8 mouse cellular contexts compared by ENCODE assay signal in genomic region chr7:141168518-141168953, GRCm38 (mm10). TPM values are rescaled to one million over a fixed set of nuclear protein-coding genes. Genes with fewer than 3 reads are reported as not detected.
A peak's percentile ranks its signal among the peaks of the same experiment; 100 is the strongest.
DNase-seq lines count a peak whose midpoint lies in the region; ATAC-seq and TF ChIP-seq lines count a peak whose summit lies in the region.

No protein-coding gene starts in this region.

- peaks cover 8 to 21% of the 10 kb centered on the region in 2 experiments for H3K4me1 ChIP-seq in MEL (ENCODE audit: control insufficient read depth in 1 of 2, insufficient read depth in 2 of 2, low read length in 2 of 2)
- H3K4me1 ChIP-seq in hindbrain, embryonic 13.5 days (replicated peaks) = peaks cover 22% of the 10 kb centered on the region
- peaks cover 28% of the 10 kb centered on the region for H3K4me1 ChIP-seq in limb, embryonic 13.5 days
- peaks cover 24% of the 10 kb centered on the region for H3K4me1 ChIP-seq in midbrain, embryonic 13.5 days (replicated peaks)

- H3K4me2 ChIP-seq in hindbrain, embryonic 13.5 days = peak overlapping the region; percentile 51
- H3K4me2 ChIP-seq in limb, embryonic 13.5 days (replicated peaks) = peak overlapping the region; percentile 77
- H3K4me2 ChIP-seq in midbrain, embryonic 13.5 days (replicated peaks) = peak overlapping the region; percentile 45

- 9% methylated on average over 22 of the region's 22 CpGs for WGBS in hindbrain, embryonic 13.5 days
- under 1% methylated on average over 22 of the region's 22 CpGs for WGBS in limb, embryonic 13.5 days
- WGBS in midbrain, embryonic 13.5 days = 3% methylated on average over 22 of the region's 22 CpGs

- no peak for TF ChIP-seq CTCF in MEL (IDR thresholded peaks at IDR 0.05 in 2 of 3, conservative IDR thresholded peaks at IDR 0.05 in 1 of 3; ENCODE audit: control insufficient read depth in 1 of 3, insufficient read depth in 1 of 3, low read depth in 2 of 3, low read length in 3 of 3, poor library complexity in 1 of 3, severe bottlenecking in 1 of 3)
- no peak for TF ChIP-seq CTCF in brain, embryonic 14.5 days (IDR thresholded peaks at IDR 0.05; ENCODE audit: borderline replicate concordance, extremely low read depth, insufficient read depth, insufficient read length)

- TF ChIP-seq POLR2A in MEL (IDR thresholded peaks at IDR 0.05; ENCODE audit: control insufficient read depth in 1 of 2, insufficient read depth in 1 of 2, low read depth in 1 of 2, low read length in 2 of 2, poor library complexity in 1 of 2) = peak in 1 of 2 experiments; percentile 75; a peak in 2 of 4 replicates
- no peak for TF ChIP-seq POLR2A in brain, embryonic 14.5 days (IDR thresholded peaks at IDR 0.05; ENCODE audit: borderline replicate concordance, extremely low read depth, insufficient read depth, insufficient read length, poor library complexity, severe bottlenecking)

- TF ChIP-seq EP300 in MEL (IDR thresholded peaks at IDR 0.05; ENCODE audit: low read depth in 1 of 2, low read length in 2 of 2) = no peak

- peak overlapping the region; percentile 78 for H3K9ac ChIP-seq in MEL (ENCODE audit: control insufficient read depth, low read depth, low read length, poor library complexity, severe bottlenecking)
- peak overlapping the region; percentile 66 for H3K9ac ChIP-seq in hindbrain, embryonic 13.5 days
- peak overlapping the region; percentile 82 for H3K9ac ChIP-seq in limb, embryonic 13.5 days
- peak overlapping the region; percentile 61 for H3K9ac ChIP-seq in midbrain, embryonic 13.5 days (replicated peaks)

- peak overlapping the region; percentile 74 to 88 for H3K4me3 ChIP-seq in MEL (ENCODE audit: control insufficient read depth in 1 of 2, insufficient read depth in 1 of 2, low read depth in 2 of 2, low read length in 2 of 2)
- peak overlapping the region; percentile 35 for H3K4me3 ChIP-seq in hindbrain, embryonic 13.5 days
- peak overlapping the region; percentile 62 for H3K4me3 ChIP-seq in limb, embryonic 13.5 days
- H3K4me3 ChIP-seq in midbrain, embryonic 13.5 days (replicated peaks) = peak overlapping the region; percentile 25

- no peak for TF ChIP-seq RAD21 in MEL (IDR thresholded peaks at IDR 0.05; ENCODE audit: low read depth, low read length)

- no peaks in the 10 kb centered on the region for H3K9me3 ChIP-seq in MEL (replicated peaks; ENCODE audit: insufficient read depth, low read length)
- no peaks in the 10 kb centered on the region for H3K9me3 ChIP-seq in hindbrain, embryonic 13.5 days
- no peaks in the 10 kb centered on the region for H3K9me3 ChIP-seq in limb, embryonic 13.5 days
- H3K9me3 ChIP-seq in midbrain, embryonic 13.5 days = no peaks in the 10 kb centered on the region

- peaks cover 0 to 18% of the 10 kb centered on the region in 2 experiments; a peak in 2 of 4 replicates for H3K36me3 ChIP-seq in MEL (ENCODE audit: control insufficient read depth in 1 of 2, insufficient read depth in 2 of 2, low read length in 2 of 2)
- H3K36me3 ChIP-seq in hindbrain, embryonic 13.5 days = peaks cover 18% of the 10 kb centered on the region
- peaks cover 27% of the 10 kb centered on the region for H3K36me3 ChIP-seq in limb, embryonic 13.5 days
- peaks cover 16% of the 10 kb centered on the region for H3K36me3 ChIP-seq in midbrain, embryonic 13.5 days

- H3K27ac ChIP-seq in MEL (ENCODE audit: control insufficient read depth, low read depth, low read length) = peak overlapping the region; percentile 54
- no peak overlapping the region for H3K27ac ChIP-seq in hindbrain, embryonic 13.5 days
- no peak overlapping the region; the same call in 1 of the 2 replicates for H3K27ac ChIP-seq in limb, embryonic 13.5 days
- no peak overlapping the region for H3K27ac ChIP-seq in midbrain, embryonic 13.5 days

- H3K27me3 ChIP-seq in MEL (ENCODE audit: control insufficient read depth in 1 of 2, insufficient read depth in 2 of 2, low read length in 2 of 2) = no peaks in the 10 kb centered on the region
- no peaks in the 10 kb centered on the region for H3K27me3 ChIP-seq in hindbrain, embryonic 13.5 days
- H3K27me3 ChIP-seq in limb, embryonic 13.5 days = no peaks in the 10 kb centered on the region
- no peaks in the 10 kb centered on the region for H3K27me3 ChIP-seq in midbrain, embryonic 13.5 days

- peaks cover 10% of the 10 kb centered on the region for H3K79me2 ChIP-seq in MEL (ENCODE audit: control insufficient read depth, insufficient read depth, low read length, poor library complexity)

- no peak for ATAC-seq in hindbrain, embryonic 13.5 days (ENCODE audit: low FRiP score)
- no peak for ATAC-seq in limb, embryonic 13.5 days (ENCODE audit: low FRiP score, low read depth)
- ATAC-seq in midbrain, embryonic 13.5 days = no peak

- peak; percentile 90 for DNase-seq in MEL (ENCODE audit: low read depth, low spot score)
- peak; percentile 20 for DNase-seq in brain, embryonic 14.5 days (ENCODE audit: low read depth)
- peak; percentile 28 for DNase-seq in forelimb bud, embryonic 11.5 days (ENCODE audit: low read depth, low spot score)
- DNase-seq in spleen, postnatal 10 days (ENCODE audit: low spot score in 2 of 2) = peak; percentile 67 to 80
- DNase-seq in layer of hippocampus, postnatal 36 days = no peak

TF ChIP-seq in MEL, 35 proteins besides CTCF, POLR2A, EP300 and RAD21 (continues in another document):
- TF ChIP-seq GATA1 (IDR thresholded peaks at IDR 0.05; ENCODE audit: low read depth, low read length) (no peak), CHD2 (IDR thresholded peaks at IDR 0.05; ENCODE audit: low read length) (no peak), E2F4 (IDR thresholded peaks at IDR 0.05; ENCODE audit: borderline replicate concordance, low read depth, low read length) (no peak), JUND (IDR thresholded peaks at IDR 0.05; ENCODE audit: low read depth, low read length) (no peak), NELFE (IDR thresholded peaks at IDR 0.05; ENCODE audit: low read depth, low read length) (peak; percentile 68), SMC3 (IDR thresholded peaks at IDR 0.05; ENCODE audit: low read depth, low read length) (no peak), ELF1 (IDR thresholded peaks at IDR 0.05; ENCODE audit: low read depth, low read length) (0 out of 2 replicates have a peak, but pooled peaks have one; percentile 48), TCF12 (IDR thresholded peaks at IDR 0.05; ENCODE audit: low read depth, low read length) (0 out of 2 replicates have a peak, but pooled peaks have one; percentile 28), MAX (IDR thresholded peaks at IDR 0.05; ENCODE audit: low read length) (peak; percentile 30; the same call in 1 of the 2 replicates)

RNA-seq across cellular contexts. Expression of gene Rnh1, which starts 4.1 kb away (rescaled TPM):
- total RNA-seq in MEL (2012; rRNA removed) = 69.6 and 71.4 TPM in 2 replicates
- 10 to 100 TPM in 1 of 2 experiments, not detected in 1; 94.5 TPM for polyA plus RNA-seq in MEL (2012; ENCODE audit: insufficient read depth in 1 of 2, insufficient read length in 2 of 2, low read depth in 1 of 2, low replicate concordance in 2 of 2, missing spikeins in 1 of 2)
- 35.2 and 41.2 TPM in 2 replicates for polyA plus RNA-seq in brain, embryonic 14.5 days (2012; rRNA removed)
- 51.1 and 53.5 TPM in 2 replicates for polyA plus RNA-seq in hindbrain, embryonic 13.5 days (2015; fragmentation: Nextera tagmentation; extraction: Ambion mirVana)
- polyA plus RNA-seq in limb, embryonic 13.5 days (2015; fragmentation: Nextera tagmentation; extraction: Ambion mirVana) = 112 and 118 TPM in 2 replicates
- polyA plus RNA-seq in midbrain, embryonic 13.5 days (2015; fragmentation: Nextera tagmentation; extraction: Ambion mirVana) = 40.5 and 45.3 TPM in 2 replicates
- total RNA-seq in layer of hippocampus, postnatal 36 days (2021) = 10 to 100 TPM; 36.1 to 40.2 TPM

RNA-seq across cellular contexts. Expression of gene Hras, which starts 25.3 kb away (rescaled TPM):
- total RNA-seq in MEL (2012; rRNA removed) = 137 and 183 TPM in 2 replicates
- 100 to 1,000 TPM in 1 of 2 experiments, not detected in 1; 149 TPM for polyA plus RNA-seq in MEL (2012; ENCODE audit: insufficient read depth in 1 of 2, insufficient read length in 2 of 2, low read depth in 1 of 2, low replicate concordance in 2 of 2, missing spikeins in 1 of 2)
- polyA plus RNA-seq in brain, embryonic 14.5 days (2012; rRNA removed) = 150 and 154 TPM in 2 replicates
- 109 and 118 TPM in 2 replicates for polyA plus RNA-seq in hindbrain, embryonic 13.5 days (2015; fragmentation: Nextera tagmentation; extraction: Ambion mirVana)
- 94.5 and 97.5 TPM in 2 replicates for polyA plus RNA-seq in limb, embryonic 13.5 days (2015; fragmentation: Nextera tagmentation; extraction: Ambion mirVana)
- polyA plus RNA-seq in midbrain, embryonic 13.5 days (2015; fragmentation: Nextera tagmentation; extraction: Ambion mirVana) = 86.4 and 114 TPM in 2 replicates
- total RNA-seq in layer of hippocampus, postnatal 36 days (2021) = 100 to 1,000 TPM; 209 to 213 TPM

RNA-seq across cellular contexts. Expression of gene Lrrc56, which starts 25.4 kb away (rescaled TPM):
- 1.0 and 1.6 TPM in 2 replicates for total RNA-seq in MEL (2012; rRNA removed)
- polyA plus RNA-seq in MEL (2012; ENCODE audit: insufficient read depth in 1 of 2, insufficient read length in 2 of 2, low read depth in 1 of 2, low replicate concordance in 2 of 2, missing spikeins in 1 of 2) = 1 to 10 TPM in 1 of 2 experiments, not detected in 1; 5.5 TPM
- 19.8 and 22.8 TPM in 2 replicates for polyA plus RNA-seq in brain, embryonic 14.5 days (2012; rRNA removed)
- polyA plus RNA-seq in hindbrain, embryonic 13.5 days (2015; fragmentation: Nextera tagmentation; extraction: Ambion mirVana) = 10.3 and 11.2 TPM in 2 replicates
- 11.4 and 12.9 TPM in 2 replicates for polyA plus RNA-seq in limb, embryonic 13.5 days (2015; fragmentation: Nextera tagmentation; extraction: Ambion mirVana)
- polyA plus RNA-seq in midbrain, embryonic 13.5 days (2015; fragmentation: Nextera tagmentation; extraction: Ambion mirVana) = 13.9 and 15.6 TPM in 2 replicates
- total RNA-seq in layer of hippocampus, postnatal 36 days (2021) = 1 to 10 TPM; 4.5 to 5.9 TPM

RNA-seq across cellular contexts. Expression of gene Lmntd2, which starts 45.3 kb away (rescaled TPM):
- not detected in 2 replicates for total RNA-seq in MEL (2012; rRNA removed)
- polyA plus RNA-seq in MEL (2012; ENCODE audit: insufficient read depth in 1 of 2, insufficient read length in 2 of 2, low read depth in 1 of 2, low replicate concordance in 2 of 2, missing spikeins in 1 of 2) = under 1 TPM in 1 of 2 experiments, not detected in 1; 0.43 TPM
- polyA plus RNA-seq in brain, embryonic 14.5 days (2012; rRNA removed) = 3.1 and 4.9 TPM in 2 replicates
- 1.2 and 1.8 TPM in 2 replicates for polyA plus RNA-seq in hindbrain, embryonic 13.5 days (2015; fragmentation: Nextera tagmentation; extraction: Ambion mirVana)
- 2.6 TPM in 2 replicates for polyA plus RNA-seq in limb, embryonic 13.5 days (2015; fragmentation: Nextera tagmentation; extraction: Ambion mirVana)
- 1.8 and 2.1 TPM in 2 replicates for polyA plus RNA-seq in midbrain, embryonic 13.5 days (2015; fragmentation: Nextera tagmentation; extraction: Ambion mirVana)
- total RNA-seq in layer of hippocampus, postnatal 36 days (2021) = not detected

RNA-seq across cellular contexts. Expression of gene Ptdss2, which starts 46.4 kb away (rescaled TPM):
- 12.2 and 16.9 TPM in 2 replicates for total RNA-seq in MEL (2012; rRNA removed)
- 10 to 100 TPM in 1 of 2 experiments, not detected in 1; 44.9 TPM for polyA plus RNA-seq in MEL (2012; ENCODE audit: insufficient read depth in 1 of 2, insufficient read length in 2 of 2, low read depth in 1 of 2, low replicate concordance in 2 of 2, missing spikeins in 1 of 2)
- polyA plus RNA-seq in brain, embryonic 14.5 days (2012; rRNA removed) = 55.3 and 57.0 TPM in 2 replicates
- polyA plus RNA-seq in hindbrain, embryonic 13.5 days (2015; fragmentation: Nextera tagmentation; extraction: Ambion mirVana) = 79.8 and 83.6 TPM in 2 replicates
- polyA plus RNA-seq in limb, embryonic 13.5 days (2015; fragmentation: Nextera tagmentation; extraction: Ambion mirVana) = 85.5 and 89.2 TPM in 2 replicates
- polyA plus RNA-seq in midbrain, embryonic 13.5 days (2015; fragmentation: Nextera tagmentation; extraction: Ambion mirVana) = 77.4 TPM in 2 replicates
- total RNA-seq in layer of hippocampus, postnatal 36 days (2021) = 10 to 100 TPM; 48.5 to 64.9 TPM

Comparison
In these comparisons a context has a peak if more than half of its experiments do, and no peak if none do; other contexts are left out.
1. DNase-seq: peak in MEL (single experiment), brain, embryonic 14.5 days (single experiment), forelimb bud, embryonic 11.5 days (single experiment) and spleen, postnatal 10 days (2 of 2); none in layer of hippocampus, postnatal 36 days (0 of 2).
2. H3K4me3 ChIP-seq: peak in every context shown above with its lines; median percentile 81 in MEL; 62 in limb, embryonic 13.5 days; 35 in hindbrain, embryonic 13.5 days; 25 in midbrain, embryonic 13.5 days.
3. Peak in every context shown above with its lines, with median percentiles within 50 percentile points of each other: H3K9ac ChIP-seq and H3K4me2 ChIP-seq.